Mouse (Mus musculus) liver, postnatal 0 days (tissue): Measurements from ENCODE around the gene Gipc3.
A peak's percentile ranks its signal among the peaks of the same experiment; 100 is the strongest.

Experiments used
- CTCF ChIP-seq: sonication (generic); IDR thresholded peaks from 2 replicates; pipeline ENCODE4 v1.5.1; 2016; ENCODE audit warnings: antibody characterized with exemption, low read depth
- EP300 ChIP-seq: IDR thresholded peaks from 2 replicates; pipeline ENCODE4 v1.6.1; 2016; ENCODE audit warnings: antibody characterized with exemption, low read depth, mild to moderate bottlenecking

- TF ChIP-seq CTCF (peak; percentile 48), EP300 (peak; percentile 91)
Observed at GRCm38 (mm10) chr10:81320550-81321347, 22.3 kb downstream of the Gipc3 start, which contains the start of gene Cactin.
